ENCODE assay signal across 20 mouse cellular contexts in the genomic region with DNA sequence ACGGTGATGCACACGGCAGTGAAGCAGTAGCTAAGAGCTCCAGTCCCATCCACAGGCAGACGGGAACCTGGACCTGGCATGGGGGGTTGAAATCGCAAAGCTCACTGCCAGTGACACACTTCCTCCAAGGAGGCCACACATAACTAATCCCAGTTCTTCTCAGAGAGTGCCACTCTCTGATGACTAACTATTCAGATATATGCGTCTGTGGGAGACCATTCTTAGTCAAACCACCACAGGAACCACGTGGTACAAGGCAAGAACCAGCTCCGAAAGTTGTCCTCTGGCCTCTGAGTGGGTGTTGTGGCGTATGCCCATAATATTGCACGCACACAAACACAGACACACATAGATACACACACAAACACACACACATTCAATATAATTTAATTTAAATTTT. TPM values are rescaled to one million over a fixed set of nuclear protein-coding genes. Genes with fewer than 3 reads are reported as not detected.
DNase-seq lines count a peak whose midpoint lies in the region; ATAC-seq and TF ChIP-seq lines count a peak whose summit lies in the region.
"Had no signal": no experiment of that assay in that cellular context is flagged by ENCODE, and none has a peak within 500 bp of the region (broad histone marks: within the 10 kb centered on the region; RNA-seq: fewer than 3 reads in every experiment).

No protein-coding gene starts in this region.

- no peak for ATAC-seq in Patski
- ATAC-seq: forebrain, postnatal 0 days; hindbrain, postnatal 0 days had no signal

- H3K27ac ChIP-seq in macrophage, result peak overlapping the region; percentile 51
- H3K27ac ChIP-seq: forebrain, embryonic 10.5 days; hindbrain, postnatal 0 days had no signal

- peak overlapping the region; percentile 38 for H3ac ChIP-seq in C2C12 (ENCODE audit: control insufficient read depth, insufficient read length, low read depth)

- POLR2A ChIA-PET in Patski (lab: Charles Lee), result interaction anchor here (0.8 kb wide), 1 partner anchor 41 kb away, joined by 3 read pairs; no protein-coding TSS in a partner anchor

- intact Hi-C loops in left cerebral cortex, postnatal 36 days (cut with DNase I), result no loop called here

- peaks cover 16% of the 10 kb centered on the region for H3K36me3 ChIP-seq in C2C12 (ENCODE audit: control insufficient read depth, insufficient read depth)
- H3K36me3 ChIP-seq in macrophage (ENCODE audit: inconsistent target), result no peaks in the 10 kb centered on the region
- H3K36me3 ChIP-seq: forebrain, embryonic 10.5 days had no signal

- 18% methylated on average over 9 of the region's 9 CpGs for WGBS in macrophage (ENCODE audit: missing documents)

- H3K4me3 ChIP-seq in C2C12 (ENCODE audit: insufficient read depth, poor library complexity, severe bottlenecking) (no peak overlapping the region), macrophage (ENCODE audit: inconsistent target) (no peak overlapping the region)

- H3K79me2 ChIP-seq in C2C12 (ENCODE audit: control insufficient read depth, insufficient read depth) (peaks cover 45% of the 10 kb centered on the region), macrophage (ENCODE audit: inconsistent target) (peaks cover 34% of the 10 kb centered on the region)

- peaks cover 24% of the 10 kb centered on the region for H3K79me3 ChIP-seq in C2C12 (ENCODE audit: low read depth)

- in situ Hi-C loops in Patski (cut with MboI; ENCODE audit: low pct_unique_long_range_greater_than_20kb), result no loop called here

- no peaks in the 10 kb centered on the region for H3K27me3 ChIP-seq in C2C12 (ENCODE audit: control insufficient read depth, insufficient read depth, insufficient read length)
- no peaks in the 10 kb centered on the region for H3K27me3 ChIP-seq in Patski

- peak; percentile 75 for DNase-seq in 3T3-L1 (ENCODE audit: low read depth, low spot score)
- peak; percentile 20 for DNase-seq in Patski (ENCODE audit: low read depth, low spot score)
- DNase-seq in heart, postnatal 4 days, result no peak
- DNase-seq in adrenal gland, postnatal 4 days (ENCODE audit: low spot score in 2 of 2), result no peak
- no peak for DNase-seq in gastrocnemius, postnatal 4 days (ENCODE audit: low spot score in 2 of 2)
- DNase-seq in left cerebral cortex, postnatal 36 days (ENCODE audit: low spot score in 2 of 2), result no peak
- DNase-seq: cerebellum, postnatal 25 days; forebrain, postnatal 0 days; heart, adult 2 months; kidney, adult 18-20 months; kidney, postnatal 14 days; left cerebral cortex, postnatal 4 days; liver; lung, postnatal 10 days; right cerebral cortex, postnatal 14 days; thymus, adult 2 months had no signal

- TF ChIP-seq CTCF in C2C12 (IDR thresholded peaks at IDR 0.05; ENCODE audit: control insufficient read depth, insufficient read depth, insufficient read length), result no peak
- TF ChIP-seq CTCF in Patski (IDR thresholded peaks at IDR 0.05), result no peak

- CTCF ChIA-PET in Patski (lab: Charles Lee), result interaction anchor here (1.8 kb wide), 1 partner anchor 12 kb away, joined by 5 read pairs; no protein-coding TSS in a partner anchor

TF ChIP-seq in C2C12, 6 proteins besides CTCF, POLR2A, EP300 and RAD21:
- peak; percentile 81 for TF ChIP-seq MAX (IDR thresholded peaks at IDR 0.05)
- peak; percentile 97 for TF ChIP-seq USF1 (IDR thresholded peaks at IDR 0.05; ENCODE audit: low read depth)
- TF ChIP-seq CEBPB (IDR thresholded peaks at IDR 0.05; ENCODE audit: low read depth), result no peak

RNA-seq across cellular contexts. Expression of a gene that starts 1.0 kb away (rescaled TPM):
- 14.6 TPM for polyA plus RNA-seq in C2C12 (2012; fragmentation: generic; extraction: Trizol)
- 15.6 TPM for polyA plus RNA-seq in Patski (2021)
- total RNA-seq in macrophage (2018; cell fraction: chromatin; rRNA removed), result 10 to 100 TPM in 3 of 26 experiments, 1 to 10 TPM in 23; 2.3 to 11.7 (median 6.8) TPM
- total RNA-seq in macrophage (2018; cell fraction: cytosol; rRNA removed), result 10 to 100 TPM in 7 of 26 experiments, 1 to 10 TPM in 19; 5.4 to 13.8 (median 8.9) TPM
- total RNA-seq in macrophage (2018; cell fraction: nucleus; rRNA removed), result 10 to 100 TPM in 8 of 26 experiments, 1 to 10 TPM in 18; 4.7 to 18.3 (median 8.8) TPM
- 5.1 to 9.8 TPM (median 9.4 TPM) in 3 replicates for polyA plus RNA-seq in macrophage (2018)
- 1 to 10 TPM; 5.6 to 5.8 TPM for total RNA-seq in heart, postnatal 4 days (2021)
- 10 to 100 TPM; 16.5 to 17.1 TPM for total RNA-seq in adrenal gland, postnatal 4 days (2021)
- total RNA-seq in gastrocnemius, postnatal 4 days (2021), result 1 to 10 TPM; 4.9 to 5.5 TPM
- 1 to 10 TPM; 5.9 to 7.1 TPM for total RNA-seq in left cerebral cortex, postnatal 36 days (2021)

RNA-seq across cellular contexts. Expression of a gene that starts 4.0 kb away (rescaled TPM):
- polyA plus RNA-seq in C2C12 (2012; fragmentation: generic; extraction: Trizol), result 6.4 TPM
- polyA plus RNA-seq in Patski (2021), result 18.4 TPM
- 10 to 100 TPM; 34.8 to 90.3 (median 60.6) TPM for total RNA-seq in macrophage (2018; cell fraction: chromatin; rRNA removed)
- total RNA-seq in macrophage (2018; cell fraction: cytosol; rRNA removed), result 10 to 100 TPM in 20 of 26 experiments, 1 to 10 TPM in 6; 7.4 to 14.5 (median 10.9) TPM
- 10 to 100 TPM; 13.8 to 56.2 (median 26.6) TPM for total RNA-seq in macrophage (2018; cell fraction: nucleus; rRNA removed)
- 9.3 to 14.2 TPM (median 10.7 TPM) in 3 replicates for polyA plus RNA-seq in macrophage (2018)
- 10 to 100 TPM; 14.8 to 16.9 TPM for total RNA-seq in heart, postnatal 4 days (2021)
- 10 to 100 TPM; 21.6 to 21.9 TPM for total RNA-seq in adrenal gland, postnatal 4 days (2021)
- total RNA-seq in gastrocnemius, postnatal 4 days (2021), result 10 to 100 TPM; 16.0 to 19.0 TPM
- 10 to 100 TPM; 20.1 to 20.2 TPM for total RNA-seq in left cerebral cortex, postnatal 36 days (2021)

RNA-seq across cellular contexts. Expression of a gene that starts 42.4 kb away (rescaled TPM):
- 30.6 TPM for polyA plus RNA-seq in C2C12 (2012; fragmentation: generic; extraction: Trizol)
- 33.2 TPM for polyA plus RNA-seq in Patski (2021)
- total RNA-seq in macrophage (2018; cell fraction: chromatin; rRNA removed), result 100 to 1,000 TPM in 8 of 26 experiments, 10 to 100 TPM in 18; 39.0 to 165 (median 87.4) TPM
- 10 to 100 TPM in 25 of 26 experiments, 1 to 10 TPM in 1; 9.7 to 26.8 (median 18.4) TPM for total RNA-seq in macrophage (2018; cell fraction: cytosol; rRNA removed)
- 100 to 1,000 TPM in 1 of 26 experiments, 10 to 100 TPM in 25; 32.4 to 133 (median 55.7) TPM for total RNA-seq in macrophage (2018; cell fraction: nucleus; rRNA removed)
- polyA plus RNA-seq in macrophage (2018), result 13.1 to 26.2 TPM (median 15.9 TPM) in 3 replicates
- total RNA-seq in heart, postnatal 4 days (2021), result 10 to 100 TPM; 31.4 to 35.1 TPM
- total RNA-seq in adrenal gland, postnatal 4 days (2021), result 10 to 100 TPM; 30.5 to 40.2 TPM
- total RNA-seq in gastrocnemius, postnatal 4 days (2021), result 10 to 100 TPM; 35.3 to 43.9 TPM
- total RNA-seq in left cerebral cortex, postnatal 36 days (2021), result 10 to 100 TPM; 20.5 to 25.5 TPM

RNA-seq across cellular contexts. Expression of a gene that starts 42.7 kb away (rescaled TPM):
- polyA plus RNA-seq in C2C12 (2012; fragmentation: generic; extraction: Trizol) (80.5 TPM), Patski (2021) (169 TPM), macrophage (2018) (59.8 to 83.3 TPM (median 73.3 TPM) in 3 replicates)
- 100 to 1,000 TPM in 15 of 26 experiments, 10 to 100 TPM in 11; 34.5 to 266 (median 130) TPM for total RNA-seq in macrophage (2018; cell fraction: chromatin; rRNA removed)
- total RNA-seq in macrophage (2018; cell fraction: cytosol; rRNA removed), result 10 to 100 TPM; 34.0 to 73.6 (median 58.4) TPM
- 100 to 1,000 TPM in 10 of 26 experiments, 10 to 100 TPM in 16; 31.1 to 202 (median 91.8) TPM for total RNA-seq in macrophage (2018; cell fraction: nucleus; rRNA removed)
- 10 to 100 TPM; 76.3 to 81.5 TPM for total RNA-seq in heart, postnatal 4 days (2021)
- total RNA-seq in adrenal gland, postnatal 4 days (2021), result 100 to 1,000 TPM; 161 TPM
- 10 to 100 TPM; 75.3 to 85.3 TPM for total RNA-seq in gastrocnemius, postnatal 4 days (2021)
- 100 to 1,000 TPM; 108 to 118 TPM for total RNA-seq in left cerebral cortex, postnatal 36 days (2021)

Comparison
In these comparisons a context has a peak if more than half of its experiments do, and no peak if none do; other contexts are left out.
1. DNase-seq: peak in 3T3-L1 (single experiment) and Patski (single experiment); none in heart, postnatal 4 days (single experiment), adrenal gland, postnatal 4 days (0 of 2), gastrocnemius, postnatal 4 days (0 of 2) and left cerebral cortex, postnatal 36 days (0 of 2).